Mouse (Mus musculus): ENCODE measurements around the gene Dnah3. TPM values are rescaled to one million over a fixed set of nuclear protein-coding genes. Genes with fewer than 3 reads are reported as not detected.
A peak's percentile ranks its signal among the peaks of the same experiment; 100 is the strongest.

Gene Dnah3
- under 1 TPM in 3 of 4 experiments, not detected in 1; 0.06 to 0.11 (median 0.06) TPM for total RNA-seq (2022)

DNA sequence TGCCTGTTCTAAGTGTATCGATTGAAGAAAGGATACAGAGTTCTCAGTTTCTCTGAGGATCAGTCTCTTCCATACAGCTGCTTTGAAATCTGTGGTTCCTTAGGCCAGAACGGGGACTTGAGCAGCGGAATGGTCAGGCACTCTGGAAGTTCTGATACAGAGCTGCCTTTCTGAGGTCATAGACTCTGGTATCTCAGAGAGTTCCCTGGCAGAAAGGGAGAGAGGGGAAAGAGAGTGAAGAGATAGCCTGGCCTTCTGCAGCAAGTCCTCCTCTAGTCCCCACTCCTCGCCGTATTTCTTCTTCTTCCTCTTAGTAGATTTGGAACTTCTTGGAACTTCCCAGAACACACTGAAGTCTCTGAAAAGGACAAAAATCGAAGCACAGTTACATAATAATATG, at the start of gene Dnah3:
TSS of gene Dnah3 (minus strand) at position 101 of the 400 bp plus-strand sequence.
- DNase-seq, result no peak

DNA sequence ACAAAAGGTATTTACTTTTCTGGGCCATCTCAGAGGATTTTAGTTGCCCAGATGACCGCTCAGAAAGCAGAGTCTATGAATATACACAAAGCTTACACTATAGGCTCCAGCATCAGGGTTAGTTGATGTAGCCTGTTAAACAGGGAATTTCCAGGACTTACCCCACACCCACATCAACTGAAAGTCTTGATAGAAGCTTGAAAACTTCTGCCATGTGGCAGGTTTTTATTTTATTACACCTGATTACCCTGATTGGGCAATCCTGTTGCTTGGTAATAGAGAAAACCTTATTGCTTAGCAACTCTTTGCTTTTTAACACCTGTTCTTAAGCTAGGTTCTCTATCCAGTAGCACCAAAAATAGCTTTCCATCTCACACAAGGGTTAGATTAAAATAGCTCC, 47.7 kb upstream of the Dnah3 start:
- DNase-seq, result no peak

GRCm38 (mm10) chr7:120128951-120129350, 33.9 kb upstream of the Dnah3 start:
- no peak for DNase-seq

- no peak for DNase-seq
These were observed 32.6 kb upstream of the Dnah3 start for GRCm38 (mm10) chr7:120127686-120128059.

GRCm38 (mm10) chr7:120126976-120127685, 32.1 kb upstream of the Dnah3 start:
- no peak for DNase-seq

DNA sequence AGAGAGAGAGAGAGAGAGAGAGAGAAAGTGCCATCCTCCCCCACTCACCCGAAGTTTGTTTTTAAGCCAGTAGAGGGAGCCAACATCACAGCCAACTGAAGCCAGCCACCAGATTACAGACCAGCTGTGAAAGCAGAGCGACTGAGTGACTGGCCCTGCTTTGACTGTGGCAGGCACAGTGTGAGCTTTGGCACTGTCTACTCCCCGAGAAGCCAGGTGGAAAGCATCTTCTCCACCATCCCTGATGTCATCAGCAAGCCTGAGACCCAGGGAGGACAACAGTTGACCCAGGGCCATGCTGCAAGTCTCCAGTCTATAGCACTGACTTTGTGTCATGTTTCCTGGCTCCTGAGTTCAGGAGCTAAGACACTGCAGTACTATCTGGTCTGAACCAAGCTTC, 29.8 kb upstream of the Dnah3 start:
- DNase-seq, result peak; percentile 48

DNA sequence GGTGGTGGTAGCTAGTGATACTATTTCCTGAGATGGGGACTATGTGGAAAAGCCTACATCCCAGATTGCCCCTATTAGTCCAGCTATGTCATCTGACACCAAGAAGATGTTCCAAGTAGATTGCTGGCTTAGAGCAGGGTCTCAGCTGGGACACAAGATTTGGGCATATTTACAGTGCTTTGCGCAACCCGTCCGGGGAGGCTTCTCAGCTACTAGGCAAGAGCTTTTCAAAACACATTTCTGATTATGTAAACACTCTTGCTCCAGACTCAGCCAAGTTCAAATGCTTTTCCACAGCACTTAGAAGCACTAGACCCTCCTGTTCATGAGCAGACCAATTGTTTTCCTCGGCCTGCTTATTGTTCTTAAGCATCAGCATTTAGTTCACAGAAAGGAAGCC, 28.7 kb upstream of the Dnah3 start:
- no peak for DNase-seq

- DNase-seq, result peak; percentile 83
These were observed 22.4 kb upstream of the Dnah3 start for GRCm38 (mm10) chr7:120117529-120117928.

DNA sequence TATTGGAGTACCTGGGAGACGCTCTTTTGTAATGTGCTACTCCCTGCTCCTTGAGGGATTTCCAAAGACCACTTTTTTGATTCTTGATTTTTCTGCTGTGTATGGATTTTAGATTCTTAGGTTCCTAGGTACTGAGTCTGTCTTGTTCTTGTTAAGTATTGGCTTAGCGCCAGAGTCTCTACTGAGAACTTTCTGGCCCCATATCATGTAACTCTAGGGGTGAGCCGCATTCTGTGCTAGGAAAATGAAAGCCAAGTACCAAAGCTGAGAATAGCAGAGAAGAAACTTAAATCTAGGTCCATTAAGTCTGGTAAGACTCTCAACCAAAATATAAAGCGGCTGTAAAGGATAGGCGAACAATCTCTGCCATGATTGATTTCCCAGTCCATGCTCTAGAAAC, 21.9 kb upstream of the Dnah3 start:
- no peak for DNase-seq

DNA sequence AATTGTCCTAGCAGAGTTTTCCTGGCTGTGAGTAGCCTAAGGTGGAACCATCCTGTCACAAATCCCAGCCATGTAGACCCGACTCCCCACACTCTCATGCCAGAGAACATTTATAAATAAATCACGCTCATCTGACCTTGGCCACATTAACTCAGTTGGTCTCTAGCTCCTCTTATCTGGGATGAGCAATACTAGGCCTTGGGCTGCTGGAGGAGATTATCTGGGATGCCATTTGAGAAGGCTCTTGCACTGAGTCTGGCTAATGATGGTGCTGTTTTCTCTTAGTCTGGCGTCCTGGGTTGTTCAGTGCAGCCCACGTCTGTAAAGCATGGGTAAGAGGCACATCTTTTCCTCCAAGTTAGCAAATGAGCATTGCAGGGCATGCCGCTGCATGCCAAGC, 14.6 kb upstream of the Dnah3 start:
- peak; percentile 74 for DNase-seq

DNA sequence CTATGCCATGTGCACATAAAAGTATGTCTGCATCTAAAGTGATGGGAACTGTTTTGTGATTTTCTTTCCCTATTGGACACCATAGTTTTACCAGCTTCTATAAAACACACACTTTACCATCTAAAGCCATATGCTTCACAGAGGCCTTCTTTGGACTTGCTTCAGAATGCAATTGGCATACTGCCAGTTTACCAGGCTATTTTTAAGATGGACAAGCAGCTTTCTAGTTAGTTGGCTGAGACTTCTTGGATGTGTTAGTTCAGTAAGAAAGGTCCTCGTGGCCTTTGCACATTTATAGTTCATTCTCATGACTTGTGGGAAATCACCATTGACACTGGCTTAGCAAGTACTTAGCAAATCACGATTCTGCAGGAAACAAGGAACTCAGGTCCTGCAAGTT, 11.3 kb upstream of the Dnah3 start:
- no peak for DNase-seq

GRCm38 (mm10) chr7:120104975-120105374, 9.9 kb upstream of the Dnah3 start:
- no peak for DNase-seq

GRCm38 (mm10) chr7:120103019-120103567, 8.0 kb upstream of the Dnah3 start:
- peak; percentile 44 for DNase-seq

DNA sequence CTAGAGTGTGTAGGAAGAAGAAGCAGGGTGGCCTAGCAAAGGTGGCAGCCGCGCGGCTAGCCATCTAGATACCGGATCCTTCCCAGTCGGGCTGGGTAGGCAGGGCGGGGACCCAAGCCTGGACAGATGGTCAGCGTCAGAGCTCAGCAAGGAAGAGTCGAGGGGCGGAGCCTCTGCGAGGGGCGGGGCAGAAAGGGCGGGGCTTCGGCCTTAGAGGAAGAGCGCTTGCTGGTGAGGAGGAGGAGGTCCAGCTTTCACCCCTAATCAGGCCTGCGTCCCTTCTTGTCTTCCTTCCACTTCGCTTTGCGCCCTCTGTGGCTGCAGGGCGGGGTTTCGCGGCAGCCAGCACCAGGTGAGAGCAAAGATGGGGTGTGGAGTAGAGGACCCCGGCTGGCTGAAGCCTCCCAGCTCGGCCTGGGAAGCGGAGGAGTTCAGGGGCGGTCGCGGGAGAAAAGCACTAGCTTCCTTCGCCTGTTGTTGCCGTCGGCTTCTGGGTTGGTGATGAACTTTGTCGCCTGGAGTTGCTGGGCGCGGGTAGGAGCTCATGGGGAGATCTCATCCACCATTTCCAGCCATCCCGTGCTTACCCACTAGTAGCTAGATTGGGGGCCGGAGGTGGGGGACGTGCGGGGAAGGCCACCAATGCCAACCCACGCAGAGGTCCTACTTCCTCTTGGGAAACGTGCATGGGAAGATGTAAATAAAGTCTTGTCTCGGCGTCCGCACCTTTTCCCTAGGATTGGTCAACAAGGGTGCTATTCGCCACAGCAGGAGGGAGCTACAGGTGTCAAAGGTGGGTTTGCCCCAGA, 7.3 kb upstream of the Dnah3 start, which contains the start of gene Tmem159:
TSS of gene Tmem159 (plus strand) at position 190 of the 809 bp plus-strand sequence.
- peak; percentile 92 for DNase-seq

GRCm38 (mm10) chr7:120098403-120098802, 3.3 kb upstream of the Dnah3 start:
- DNase-seq, result peak; percentile 74

GRCm38 (mm10) chr7:120097845-120098244, 2.8 kb upstream of the Dnah3 start:
- peak; percentile 35 for DNase-seq

DNA sequence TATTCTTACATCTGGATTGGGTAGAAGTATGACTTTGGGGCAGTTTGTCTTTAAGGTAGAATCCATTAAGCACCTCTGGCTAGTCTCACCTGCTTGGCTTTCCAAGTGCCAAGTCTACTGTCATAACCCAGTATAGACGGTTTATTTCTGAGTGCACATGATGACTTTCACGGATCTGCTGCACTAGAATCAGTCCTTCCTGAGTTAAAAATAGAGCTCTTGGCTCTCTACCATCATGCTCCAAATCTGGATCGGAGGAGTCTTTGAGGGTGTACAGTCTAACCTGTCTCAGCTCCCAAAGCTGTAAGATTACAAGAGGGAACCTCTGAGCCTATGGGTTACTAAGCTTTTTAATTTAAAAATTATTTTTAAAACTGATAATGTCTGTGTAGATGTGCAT, 864 bp downstream of the Dnah3 start:
- no peak for DNase-seq

- DNase-seq, result no peak
These were observed 2.0 kb downstream of the Dnah3 start for GRCm38 (mm10) chr7:120093033-120093432.

DNA sequence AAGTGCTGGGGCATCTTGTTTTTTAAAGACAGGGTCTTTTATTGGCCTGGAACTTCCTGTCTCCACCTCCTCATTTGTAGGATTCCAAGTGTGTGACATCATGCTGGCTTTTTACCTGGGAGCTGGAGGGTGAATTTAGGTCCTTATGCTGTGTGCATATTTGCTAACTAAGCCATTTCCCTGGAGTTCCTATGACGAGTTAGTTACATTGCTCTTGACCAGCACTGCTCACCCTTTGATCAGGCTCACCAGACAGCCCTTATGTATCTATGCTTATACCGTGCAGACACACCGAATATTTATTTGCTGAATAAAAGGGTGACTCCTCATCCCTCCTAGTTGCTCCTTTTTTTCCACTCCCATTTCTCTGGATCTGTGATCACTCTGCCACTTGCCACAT, 14.9 kb downstream of the Dnah3 start:
- no peak for DNase-seq

DNA sequence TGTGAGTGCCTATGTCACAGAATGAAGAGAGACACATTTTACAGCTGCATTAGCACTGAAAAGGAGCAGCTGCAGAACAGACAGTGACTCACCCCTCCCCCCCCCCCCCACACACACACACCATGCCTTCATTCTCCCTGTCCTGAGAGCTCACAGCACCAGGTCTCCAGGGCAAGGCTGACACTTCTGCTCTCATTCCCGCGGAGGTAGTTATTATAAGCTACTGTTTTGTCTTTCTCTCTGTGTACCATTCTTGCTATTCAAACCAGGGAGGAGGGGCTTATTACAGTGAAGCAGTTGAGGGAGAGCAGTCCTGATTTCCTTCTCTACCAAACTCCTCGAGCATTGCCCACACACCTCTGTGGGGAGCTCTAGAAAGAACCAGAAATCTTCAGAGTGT, 25.9 kb downstream of the Dnah3 start:
- DNase-seq, result no peak

GRCm38 (mm10) chr7:120068114-120068513, 27.0 kb downstream of the Dnah3 start:
- no peak for DNase-seq

GRCm38 (mm10) chr7:120064045-120064444, 31.0 kb downstream of the Dnah3 start:
- no peak for DNase-seq

DNA sequence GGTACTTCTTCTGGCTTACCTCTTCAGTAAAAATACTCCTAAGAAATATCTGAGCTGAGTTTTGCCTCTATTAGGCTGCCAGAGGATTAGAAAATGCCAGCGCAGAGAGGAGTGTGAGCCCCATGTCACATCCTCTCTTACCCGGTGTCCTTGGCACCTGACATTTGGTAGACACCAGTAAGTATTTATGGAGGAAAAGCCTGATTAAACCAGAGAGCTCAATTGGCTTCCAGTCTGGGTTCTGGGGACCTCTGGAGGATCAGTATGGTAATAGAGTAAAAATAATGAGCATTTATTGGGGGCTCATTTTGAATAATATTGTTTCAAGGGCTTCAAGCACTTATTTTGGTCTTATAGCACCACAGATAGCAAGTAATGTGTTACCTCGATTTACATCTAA, 39.6 kb downstream of the Dnah3 start:
- no peak for DNase-seq

- DNase-seq, result no peak
These were observed 41.1 kb downstream of the Dnah3 start for GRCm38 (mm10) chr7:120054016-120054415.
